ENCODE assay signal across 24 mouse cellular contexts in genomic region chr7:25615706-25616011, GRCm38 (mm10). TPM values are rescaled to one million over a fixed set of nuclear protein-coding genes. Genes with fewer than 3 reads are reported as not detected.
DNase-seq lines count a peak whose midpoint lies in the region; ATAC-seq and TF ChIP-seq lines count a peak whose summit lies in the region.
"Had no signal": no experiment of that assay in that cellular context is flagged by ENCODE, and none has a peak within 500 bp of the region (broad histone marks: within the 10 kb centered on the region; RNA-seq: fewer than 3 reads in every experiment).

Erich4 (minus strand) TSS chr7:25615892.

- H3K36me3 ChIP-seq in intestine, postnatal 0 days (ENCODE audit: control insufficient read depth, insufficient read depth) = peaks cover under 1% of the 10 kb centered on the region; the same call in 1 of the 2 replicates
- H3K36me3 ChIP-seq in kidney, postnatal 0 days (ENCODE audit: insufficient read depth, low read length) = no peaks in the 10 kb centered on the region
- H3K36me3 ChIP-seq in small intestine, adult 2 months (ENCODE audit: control insufficient read depth, insufficient read depth, low read length) = no peaks in the 10 kb centered on the region
- no peaks in the 10 kb centered on the region for H3K36me3 ChIP-seq in lung, postnatal 0 days (ENCODE audit: insufficient read depth, low read length)
- H3K36me3 ChIP-seq: hindbrain, embryonic 15.5 days; neural tube, embryonic 13.5 days had no signal

- peak within 1 kb of the TSS; percentile 95 for H3K27ac ChIP-seq in intestine, postnatal 0 days (ENCODE audit: low read depth, low read length)
- 0 out of 2 replicates have a peak within 1 kb of the TSS, but pooled peaks have one; percentile 25 for H3K27ac ChIP-seq in kidney, postnatal 0 days
- peak within 1 kb of the TSS; percentile 98 for H3K27ac ChIP-seq in small intestine, adult 2 months (ENCODE audit: insufficient read depth, low read depth, low read length)
- H3K27ac ChIP-seq in lung, postnatal 0 days (ENCODE audit: low read length) = no peak within 1 kb of the TSS
- H3K27ac ChIP-seq: embryonic facial prominence, embryonic 13.5 days; hindbrain, embryonic 15.5 days; layer of hippocampus, adult 2 months; neural tube, embryonic 13.5 days had no signal

- ATAC-seq in intestine, postnatal 0 days = peak; percentile 87
- peak; percentile 70 for ATAC-seq in kidney, postnatal 0 days (replicated peaks; ENCODE audit: low FRiP score, low read depth)
- no peak for ATAC-seq in lung, postnatal 0 days
- ATAC-seq: forebrain, embryonic 16.5 days had no signal

- TF ChIP-seq CTCF in intestine, postnatal 0 days (IDR thresholded peaks at IDR 0.05; ENCODE audit: low read depth) = no peak
- no peak for TF ChIP-seq CTCF in kidney, postnatal 0 days (IDR thresholded peaks at IDR 0.05; ENCODE audit: low read depth)
- TF ChIP-seq CTCF in small intestine, adult 2 months (IDR thresholded peaks at IDR 0.05; ENCODE audit: extremely low read depth, insufficient read length, insufficient replicate concordance, low read depth, low read length) = no peak
- TF ChIP-seq CTCF in lung, postnatal 0 days (IDR thresholded peaks at IDR 0.05) = no peak

- WGBS in intestine, postnatal 0 days = 35% methylated on average over 5 of the region's 5 CpGs
- WGBS in kidney, postnatal 0 days = 69% methylated on average over 5 of the region's 5 CpGs
- 23% methylated on average over 5 of the region's 5 CpGs for WGBS in small intestine, adult 2 months
- 70% methylated on average over 5 of the region's 5 CpGs for WGBS in lung, postnatal 0 days

- H3K27me3 ChIP-seq in intestine, postnatal 0 days (replicated peaks; ENCODE audit: control insufficient read depth, insufficient read depth, low read length) = no peaks in the 10 kb centered on the region
- no peaks in the 10 kb centered on the region for H3K27me3 ChIP-seq in kidney, postnatal 0 days (ENCODE audit: insufficient read depth, low read length)
- H3K27me3 ChIP-seq in small intestine, adult 2 months (ENCODE audit: control insufficient read depth, insufficient read depth, low read length) = no peaks in the 10 kb centered on the region
- no peaks in the 10 kb centered on the region for H3K27me3 ChIP-seq in lung, postnatal 0 days (replicated peaks; ENCODE audit: insufficient read depth, low read length)
- H3K27me3 ChIP-seq: embryonic facial prominence, embryonic 13.5 days; hindbrain, embryonic 15.5 days; neural tube, embryonic 13.5 days had no signal

- no peak for TF ChIP-seq EP300 in lung, postnatal 0 days (IDR thresholded peaks at IDR 0.05)

- peak within 1 kb of the TSS; percentile 31 for H3K4me3 ChIP-seq in intestine, postnatal 0 days (ENCODE audit: low read depth, low read length)
- no peak within 1 kb of the TSS for H3K4me3 ChIP-seq in kidney, postnatal 0 days (replicated peaks; ENCODE audit: low read depth, low read length)
- H3K4me3 ChIP-seq in small intestine, adult 2 months (ENCODE audit: low read depth, low read length) = peak within 1 kb of the TSS; percentile 69
- H3K4me3 ChIP-seq in lung, postnatal 0 days (ENCODE audit: low read depth, low read length) = no peak within 1 kb of the TSS
- H3K4me3 ChIP-seq: embryonic facial prominence, embryonic 13.5 days; hindbrain, embryonic 15.5 days; layer of hippocampus, adult 2 months; neural tube, embryonic 13.5 days had no signal

- peak; percentile 4 for DNase-seq in gastrocnemius, postnatal 25 days
- no peak for DNase-seq in gastrocnemius, postnatal 4 days (ENCODE audit: low spot score in 2 of 2)
- DNase-seq in kidney, postnatal 0 days (ENCODE audit: low spot score) = peak; percentile 15
- no peak for DNase-seq in lung, postnatal 0 days (ENCODE audit: low spot score)
- no peak for DNase-seq in ovary, postnatal 10 days (ENCODE audit: low spot score)
- DNase-seq: B cell, adult 2 months; heart, postnatal 14 days; left cerebral cortex, postnatal 4 days; liver; lung, postnatal 10 days; midbrain, embryonic 14.5 days; thymus, adult 18-20 months had no signal

- peak within 1 kb of the TSS; percentile 64 for H3K4me2 ChIP-seq in intestine, postnatal 0 days (replicated peaks; ENCODE audit: low read depth)
- no peak within 1 kb of the TSS for H3K4me2 ChIP-seq in kidney, postnatal 0 days (ENCODE audit: low read length)
- H3K4me2 ChIP-seq in lung, postnatal 0 days (replicated peaks; ENCODE audit: low read depth, low read length) = no peak within 1 kb of the TSS
- H3K4me2 ChIP-seq: embryonic facial prominence, embryonic 13.5 days; heart, embryonic 11.5 days; hindbrain, embryonic 15.5 days; neural tube, embryonic 13.5 days had no signal

- H3K4me1 ChIP-seq in intestine, postnatal 0 days (replicated peaks; ENCODE audit: control insufficient read depth, insufficient read depth, low read length) = peaks cover 6% of the 10 kb centered on the region
- H3K4me1 ChIP-seq in kidney, postnatal 0 days (replicated peaks; ENCODE audit: insufficient read depth, low read length) = 0 out of 2 replicates have a peak, but pooled peaks cover 6% of the 10 kb centered on the region
- peaks cover 25% of the 10 kb centered on the region for H3K4me1 ChIP-seq in small intestine, adult 2 months (ENCODE audit: control insufficient read depth, insufficient read depth, insufficient read length, low read length)
- H3K4me1 ChIP-seq in lung, postnatal 0 days (ENCODE audit: insufficient read depth, low read depth, low read length) = peaks cover 7% of the 10 kb centered on the region; the same call in 1 of the 2 replicates

- H3K9ac ChIP-seq in intestine, postnatal 0 days (ENCODE audit: low read depth, low read length) = peak within 1 kb of the TSS; percentile 50
- no peak within 1 kb of the TSS for H3K9ac ChIP-seq in kidney, postnatal 0 days (ENCODE audit: low read depth, low read length)
- no peak within 1 kb of the TSS for H3K9ac ChIP-seq in lung, postnatal 0 days (replicated peaks; ENCODE audit: low read depth)
- H3K9ac ChIP-seq: embryonic facial prominence, embryonic 13.5 days; hindbrain, embryonic 15.5 days; neural tube, embryonic 13.5 days had no signal

- H3K9me3 ChIP-seq in intestine, postnatal 0 days (ENCODE audit: control insufficient read depth) = no peaks in the 10 kb centered on the region
- no peaks in the 10 kb centered on the region for H3K9me3 ChIP-seq in kidney, postnatal 0 days (replicated peaks; ENCODE audit: low read length)
- no peaks in the 10 kb centered on the region for H3K9me3 ChIP-seq in lung, postnatal 0 days (ENCODE audit: low read length)
- H3K9me3 ChIP-seq: embryonic facial prominence, embryonic 13.5 days; hindbrain, embryonic 15.5 days; neural tube, embryonic 13.5 days had no signal

- peak; percentile 64; the same call in 1 of the 2 replicates for TF ChIP-seq POLR2A in small intestine, adult 2 months (IDR thresholded peaks at IDR 0.05; ENCODE audit: low read depth, low read length)

RNA-seq across cellular contexts. Expression of gene Erich4, which starts in this region (rescaled TPM):
- total RNA-seq in gastrocnemius, postnatal 25 days (2021) = not detected
- total RNA-seq in gastrocnemius, postnatal 4 days (2021) = not detected
- polyA plus RNA-seq in intestine, postnatal 0 days (2015; fragmentation: Nextera tagmentation; extraction: Ambion mirVana) = 117 and 135 TPM in 2 replicates
- polyA plus RNA-seq in kidney, postnatal 0 days (2015; fragmentation: Nextera tagmentation; extraction: Ambion mirVana) = 10.1 and 11.2 TPM in 2 replicates
- 12.6 and 36.8 TPM in 2 replicates for polyA plus RNA-seq in small intestine, adult 2 months (2012; rRNA removed)
- not detected in 2 replicates for polyA plus RNA-seq in lung, postnatal 0 days (2015; fragmentation: Nextera tagmentation; extraction: Ambion mirVana)
- total RNA-seq: layer of hippocampus, adult 2 months; left cerebral cortex, adult 18-20 months; left cerebral cortex, postnatal 4 days; megakaryocyte progenitor cell, adult 5-6 weeks had no signal
- polyA plus RNA-seq: cortical plate, adult 2 months; embryonic facial prominence, embryonic 13.5 days; heart, embryonic 11.5 days; hindbrain, embryonic 15.5 days; midbrain, embryonic 14.5 days; neural tube, embryonic 13.5 days; stomach, embryonic 14.5 days had no signal

Comparison
In these comparisons a context has a peak if more than half of its experiments do, and no peak if none do; other contexts are left out.
1. RNA of gene Erich4 (polyA plus RNA-seq): 117 to 135 TPM in intestine, postnatal 0 days, 12.6 to 36.8 TPM in small intestine, adult 2 months and 10.1 to 11.2 TPM in kidney, postnatal 0 days; not detected in lung, postnatal 0 days; every median in the first group is over 10 times any median in the second.
2. Peak in DNase-seq in gastrocnemius, postnatal 25 days; RNA of the gene not detected or under 1 TPM.
3. H3K4me3 ChIP-seq: peak in intestine, postnatal 0 days (single experiment) and small intestine, adult 2 months (single experiment); none in kidney, postnatal 0 days (single experiment) and lung, postnatal 0 days (single experiment).